Mouse (Mus musculus): ENCODE measurements at regions not wholly inside any gene's neighbourhood (a gene's known extent, or its start where the extent isn't known, plus 50 kb on each side); places are given as distances from the start of the nearest gene placed in this dataset.

DNA sequence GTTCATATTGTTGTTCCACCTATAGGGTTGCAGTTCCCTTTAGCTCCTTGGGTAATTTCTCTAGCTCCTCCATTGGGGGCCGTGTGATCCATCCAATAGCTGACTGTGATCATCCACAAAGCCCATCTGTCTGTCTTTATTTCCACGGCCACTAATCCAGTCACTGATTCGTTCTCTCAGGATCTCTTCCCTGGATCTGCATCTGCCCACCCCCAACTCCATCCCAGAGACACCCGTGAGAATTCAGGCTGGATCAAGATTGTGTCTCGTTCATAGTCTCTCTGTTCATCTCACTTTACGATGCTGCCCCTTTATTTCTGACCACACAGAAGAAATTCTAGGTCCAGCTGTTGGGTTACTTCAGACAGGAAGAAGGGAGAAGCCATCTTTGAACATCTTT is 96.7 kb downstream of the Avpr1a start:
- Histone ChIP-seq H3K4me3 (ENCODE audit: low read depth, low read length) (no peak overlapping the region), H3K27ac (ENCODE audit: low read depth, low read length) (no peak overlapping the region), H3K36me3 (ENCODE audit: control insufficient read depth, insufficient read depth) (no peaks in the 10 kb centered on the region), H3K27me3 (replicated peaks; ENCODE audit: control insufficient read depth, insufficient read depth, low read length) (no peaks in the 10 kb centered on the region), H3K9me3 (ENCODE audit: control insufficient read depth) (no peaks in the 10 kb centered on the region), H3K9ac (ENCODE audit: low read depth, low read length) (no peak overlapping the region), H3K4me2 (replicated peaks; ENCODE audit: low read depth) (no peak overlapping the region), H3K4me1 (replicated peaks; ENCODE audit: control insufficient read depth, insufficient read depth, low read length) (peaks cover 3% of the 10 kb centered on the region; the same call in 1 of the 2 replicates)
- ATAC-seq = no peak
- no peak for TF ChIP-seq CTCF (IDR thresholded peaks at IDR 0.05; ENCODE audit: low read depth)
- 90% methylated on average over 6 of the region's 6 CpGs for WGBS

DNA sequence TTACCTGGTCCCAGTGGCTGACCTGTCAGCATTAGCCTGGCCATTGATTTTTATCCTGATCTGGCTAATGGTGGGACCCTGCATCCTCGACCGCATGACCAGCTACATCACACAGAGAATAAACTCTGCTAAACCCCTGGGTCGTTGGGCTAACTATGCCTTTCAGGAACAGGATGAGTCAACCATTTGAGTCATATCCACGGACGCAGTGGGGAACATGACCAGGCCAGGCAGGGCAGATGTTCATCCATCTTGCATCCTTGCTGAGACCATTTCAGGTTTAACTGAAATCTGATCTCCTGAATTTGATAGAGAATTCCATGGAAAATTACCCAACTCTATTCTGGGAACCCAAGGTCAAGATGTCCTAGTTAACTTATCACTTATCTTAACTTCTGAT is 103.3 kb downstream of the Avpr1a start:
- no peak overlapping the region for H3K4me3 ChIP-seq (ENCODE audit: low read depth, low read length)
- TF ChIP-seq CTCF (IDR thresholded peaks at IDR 0.05; ENCODE audit: low read depth) = no peak
- no peaks in the 10 kb centered on the region for H3K27me3 ChIP-seq (replicated peaks; ENCODE audit: control insufficient read depth, insufficient read depth, low read length)
- H3K27ac ChIP-seq (ENCODE audit: low read depth, low read length) = no peak overlapping the region
- H3K4me1 ChIP-seq (replicated peaks; ENCODE audit: control insufficient read depth, insufficient read depth, low read length) = no peaks in the 10 kb centered on the region
- WGBS = 66% methylated on average over 5 of the region's 5 CpGs
- H3K9me3 ChIP-seq (ENCODE audit: control insufficient read depth) = no peaks in the 10 kb centered on the region
- no peak overlapping the region for H3K4me2 ChIP-seq (replicated peaks; ENCODE audit: low read depth)
- H3K9ac ChIP-seq (ENCODE audit: low read depth, low read length) = no peak overlapping the region
- no peak for ATAC-seq
- no peaks in the 10 kb centered on the region for H3K36me3 ChIP-seq (ENCODE audit: control insufficient read depth, insufficient read depth)

GRCm38 (mm10) chr10:122553124-122553822 is 105.0 kb downstream of the Avpr1a start:
- peak; percentile 89 for TF ChIP-seq CTCF (IDR thresholded peaks at IDR 0.05; ENCODE audit: low read depth)
- Histone ChIP-seq H3K4me1 (replicated peaks; ENCODE audit: control insufficient read depth, insufficient read depth, low read length) (no peaks in the 10 kb centered on the region), H3K36me3 (ENCODE audit: control insufficient read depth, insufficient read depth) (no peaks in the 10 kb centered on the region), H3K4me3 (ENCODE audit: low read depth, low read length) (no peak overlapping the region), H3K9me3 (ENCODE audit: control insufficient read depth) (no peaks in the 10 kb centered on the region), H3K27ac (ENCODE audit: low read depth, low read length) (no peak overlapping the region), H3K9ac (ENCODE audit: low read depth, low read length) (no peak overlapping the region), H3K4me2 (replicated peaks; ENCODE audit: low read depth) (no peak overlapping the region), H3K27me3 (replicated peaks; ENCODE audit: control insufficient read depth, insufficient read depth, low read length) (no peaks in the 10 kb centered on the region)
- peak; percentile 38 for ATAC-seq
- WGBS = 57% methylated on average over 2 of the region's 2 CpGs

DNA sequence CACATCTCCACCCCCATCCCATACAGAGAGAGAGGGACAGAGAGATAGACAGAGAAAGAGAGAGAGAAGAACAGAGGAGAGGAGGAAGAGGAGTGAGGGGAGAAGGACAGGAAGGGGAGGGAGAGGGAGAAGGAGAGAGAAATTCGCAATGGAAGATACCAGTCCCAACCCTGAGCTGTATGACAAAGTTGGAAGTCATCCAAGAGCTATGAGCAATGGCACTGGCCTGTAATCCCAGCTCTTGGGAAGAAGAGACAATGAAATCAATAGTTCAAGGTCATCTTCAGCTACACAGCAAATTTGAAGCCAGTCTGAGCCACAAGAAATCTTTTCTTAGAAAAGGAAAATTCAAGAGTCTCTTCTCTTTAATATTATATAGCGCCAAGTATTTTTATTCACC is 105.6 kb downstream of the Avpr1a start:
- Histone ChIP-seq H3K4me1 (replicated peaks; ENCODE audit: control insufficient read depth, insufficient read depth, low read length) (no peaks in the 10 kb centered on the region), H3K4me3 (ENCODE audit: low read depth, low read length) (no peak overlapping the region), H3K9me3 (ENCODE audit: control insufficient read depth) (no peaks in the 10 kb centered on the region), H3K27ac (ENCODE audit: low read depth, low read length) (no peak overlapping the region), H3K36me3 (ENCODE audit: control insufficient read depth, insufficient read depth) (no peaks in the 10 kb centered on the region), H3K9ac (ENCODE audit: low read depth, low read length) (no peak overlapping the region), H3K27me3 (replicated peaks; ENCODE audit: control insufficient read depth, insufficient read depth, low read length) (no peaks in the 10 kb centered on the region), H3K4me2 (replicated peaks; ENCODE audit: low read depth) (no peak overlapping the region)
- TF ChIP-seq CTCF (IDR thresholded peaks at IDR 0.05; ENCODE audit: low read depth) = no peak
- WGBS = 57% methylated on average over 2 of the region's 2 CpGs
- no peak for ATAC-seq

GRCm38 (mm10) chr10:122558660-122559059 is 110.4 kb downstream of the Avpr1a start:
- Histone ChIP-seq H3K4me1 (replicated peaks; ENCODE audit: control insufficient read depth, insufficient read depth, low read length) (no peaks in the 10 kb centered on the region; the same call in 1 of the 2 replicates), H3K9ac (ENCODE audit: low read depth, low read length) (no peak overlapping the region), H3K36me3 (ENCODE audit: control insufficient read depth, insufficient read depth) (no peaks in the 10 kb centered on the region), H3K4me2 (replicated peaks; ENCODE audit: low read depth) (no peak overlapping the region), H3K27ac (ENCODE audit: low read depth, low read length) (no peak overlapping the region), H3K4me3 (ENCODE audit: low read depth, low read length) (no peak overlapping the region), H3K27me3 (replicated peaks; ENCODE audit: control insufficient read depth, insufficient read depth, low read length) (no peaks in the 10 kb centered on the region), H3K9me3 (ENCODE audit: control insufficient read depth) (no peaks in the 10 kb centered on the region)
- 100% methylated on average over 1 of the region's 1 CpGs for WGBS
- ATAC-seq = no peak
- TF ChIP-seq CTCF (IDR thresholded peaks at IDR 0.05; ENCODE audit: low read depth) = no peak

DNA sequence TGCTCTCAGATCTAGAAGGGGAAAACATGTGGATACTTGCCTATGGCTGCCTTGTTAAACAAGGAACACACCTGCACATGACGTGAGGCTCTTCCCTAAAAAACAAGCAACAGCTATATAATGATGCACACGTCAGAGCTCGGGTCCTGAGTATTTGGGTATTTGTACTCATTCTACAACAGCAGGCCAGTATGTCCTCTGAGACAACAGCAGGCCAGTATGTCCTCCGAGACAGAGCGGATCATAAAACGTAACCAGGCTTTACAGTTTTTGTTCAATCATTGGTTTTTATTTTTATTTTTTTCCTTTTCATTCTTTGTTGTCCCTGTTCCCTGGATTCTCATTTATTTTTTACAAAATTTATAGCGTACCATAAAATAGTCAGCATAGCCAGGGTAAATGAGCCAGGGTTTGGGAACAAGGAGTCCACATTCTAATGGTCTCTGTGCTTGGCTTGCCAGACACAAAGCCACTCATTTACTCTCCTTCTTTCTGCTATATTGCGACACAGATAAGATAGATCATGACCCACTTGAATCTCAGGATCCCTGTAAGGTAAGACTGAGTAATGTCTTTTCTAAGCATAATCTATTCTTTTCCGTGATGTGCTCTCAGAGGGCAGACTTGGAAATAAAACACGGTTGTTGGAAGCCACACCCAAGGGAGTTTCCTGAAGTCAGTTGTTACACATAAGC is 111.8 kb downstream of the Avpr1a start:
- peak; percentile 90 for ATAC-seq
- TF ChIP-seq CTCF (IDR thresholded peaks at IDR 0.05; ENCODE audit: low read depth) = no peak
- H3K4me1 ChIP-seq (replicated peaks; ENCODE audit: control insufficient read depth, insufficient read depth, low read length) = no peaks in the 10 kb centered on the region; the same call in 1 of the 2 replicates
- no peak overlapping the region for H3K4me3 ChIP-seq (ENCODE audit: low read depth, low read length)
- no peaks in the 10 kb centered on the region for H3K9me3 ChIP-seq (ENCODE audit: control insufficient read depth)
- WGBS = 41% methylated on average over 10 of the region's 10 CpGs
- no peak overlapping the region for H3K4me2 ChIP-seq (replicated peaks; ENCODE audit: low read depth)
- H3K9ac ChIP-seq (ENCODE audit: low read depth, low read length) = no peak overlapping the region
- no peaks in the 10 kb centered on the region for H3K36me3 ChIP-seq (ENCODE audit: control insufficient read depth, insufficient read depth)
- H3K27ac ChIP-seq (ENCODE audit: low read depth, low read length) = no peak overlapping the region
- no peaks in the 10 kb centered on the region for H3K27me3 ChIP-seq (replicated peaks; ENCODE audit: control insufficient read depth, insufficient read depth, low read length)
